Mouse (Mus musculus) midbrain, embryonic 16.5 days (tissue): Measurements from ENCODE around the gene Glis3. TPM values are rescaled to one million over a fixed set of nuclear protein-coding genes. Genes with fewer than 3 reads are reported as not detected.
A peak's percentile ranks its signal among the peaks of the same experiment; 100 is the strongest.

ENCODE experiments used
- ATAC-seq: fragments of 200-750 bp; cut with Nextera tagmentation; 2 replicates; pipeline ENCODE4 v1.8.0; 2017; ENCODE audit warnings: moderate TSS enrichment
- H3K27ac ChIP-seq: fragments of 300-500 bp; sonication (generic); 2 replicates; pipeline ENCODE4 v1.5.1; 2014; ENCODE audit warnings: mild to moderate bottlenecking, low read length, mixed read lengths
- H3K27me3 ChIP-seq: fragments of 300-500 bp; sonication (generic); 2 replicates; pipeline ENCODE4 v1.6.1; 2014; ENCODE audit warnings: low read depth, low read length, mixed read lengths; ENCODE audit not compliant: control insufficient read depth, insufficient read depth
- H3K36me3 ChIP-seq: fragments of 300-500 bp; sonication (generic); 2 replicates; pipeline ENCODE4 v1.6.1; 2014; ENCODE audit warnings: mild to moderate bottlenecking, low read length, moderate library complexity, mixed read lengths; ENCODE audit not compliant: control insufficient read depth, insufficient read depth
- H3K4me1 ChIP-seq: fragments of 300-500 bp; sonication (generic); 2 replicates; pipeline ENCODE4 v1.6.1; 2014; ENCODE audit warnings: mild to moderate bottlenecking, low read length, mixed read lengths; ENCODE audit not compliant: control insufficient read depth, insufficient read depth
- H3K4me2 ChIP-seq: fragments of 300-500 bp; sonication (generic); 2 replicates; pipeline ENCODE4 v1.6.1; 2014; ENCODE audit warnings: mild to moderate bottlenecking, low read length, mixed read lengths
- H3K4me3 ChIP-seq: fragments of 300-500 bp; sonication (generic); 2 replicates; pipeline ENCODE4 v1.5.1; 2014; ENCODE audit warnings: low read depth, mild to moderate bottlenecking, low read length, moderate library complexity, mixed read lengths
- H3K9ac ChIP-seq: fragments of 300-500 bp; sonication (generic); 2 replicates; pipeline ENCODE4 v1.6.1; 2014; ENCODE audit warnings: low read depth, low read length, mixed read lengths
- H3K9me3 ChIP-seq: fragments of 300-500 bp; sonication (generic); replicated peaks from 2 replicates; pipeline ENCODE4 v1.6.1; 2014; ENCODE audit warnings: mild to moderate bottlenecking, low read length, mixed read lengths; ENCODE audit not compliant: control insufficient read depth, poor library complexity, severe bottlenecking
- WGBS: fragments of 180-500 bp; shearing (Covaris S2); extraction: QIAGEN DNeasy Blood & Tissue Kit; methylation state at CpG from one replicate; pipeline ENCODE4 v1.1.7; 2014; 5-methylcytosine and 5-hydroxymethylcytosine counted together
- polyA plus RNA-seq: library from polyadenylated mRNA; unstranded; fragments of >200 nt; fragmentation: Nextera tagmentation; extraction: Ambion mirVana; gene quantifications from 2 replicates; pipeline ENCODE4 v1.2.1, GENCODE M21; 2015

Gene Glis3
- polyA plus RNA-seq, 1 experiment from 2014 or later: 2.7 TPM

DNA sequence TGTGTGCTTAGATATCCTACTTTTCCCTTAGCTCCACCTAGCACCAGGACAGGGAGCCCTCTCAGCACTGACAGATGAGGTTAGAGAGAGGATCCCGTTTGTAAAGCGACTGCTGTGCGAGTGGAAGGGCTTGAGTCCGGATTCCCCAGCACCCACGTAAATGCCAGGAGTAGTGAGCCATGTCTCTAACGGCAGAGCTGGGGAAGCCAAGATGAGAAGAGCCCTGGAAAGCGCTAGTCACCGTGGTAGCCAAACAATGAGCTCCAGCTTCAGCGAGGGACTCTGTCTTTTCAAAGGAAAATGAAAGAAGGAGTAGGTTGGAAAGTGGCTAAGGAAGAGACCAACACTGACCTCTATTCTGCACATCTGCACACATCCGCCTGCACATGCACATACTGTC lies 16.7 kb downstream of the Glis3 start:
- 48% methylated on average over 10 of the region's 10 CpGs for WGBS

DNA sequence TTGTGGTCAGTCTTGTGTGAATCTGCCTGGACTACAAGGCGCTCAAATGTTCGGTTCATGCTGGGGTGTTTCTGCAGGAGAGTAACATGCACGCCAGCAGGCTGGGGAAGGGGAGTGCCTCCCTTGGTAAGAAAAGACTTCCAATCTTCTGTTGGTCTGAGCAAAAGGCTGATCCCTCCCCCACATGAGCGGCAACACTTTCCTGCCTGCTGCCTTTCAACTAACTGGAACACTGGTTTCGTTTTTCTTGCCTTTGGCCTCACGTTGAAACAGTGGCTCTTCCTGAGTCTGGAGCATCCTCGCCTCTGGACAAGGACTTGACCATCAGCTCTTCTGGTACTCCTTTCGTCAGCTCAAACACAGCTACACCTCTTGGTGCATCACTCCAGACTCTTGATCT lies 17.4 kb downstream of the Glis3 start:
- 66% methylated on average over 8 of the region's 8 CpGs for WGBS

More for the DNA sequence above, 16.7 kb downstream of the Glis3 start:
- Histone ChIP-seq H3K36me3 (no peaks in the 10 kb centered on the region), H3K4me2 (no peak overlapping the region), H3K4me3 (no peak overlapping the region), H3K27me3 (no peaks in the 10 kb centered on the region), H3K27ac (no peak overlapping the region), H3K9me3 (no peaks in the 10 kb centered on the region), H3K9ac (no peak overlapping the region), H3K4me1 (no peaks in the 10 kb centered on the region)
- no peak for ATAC-seq

DNA sequence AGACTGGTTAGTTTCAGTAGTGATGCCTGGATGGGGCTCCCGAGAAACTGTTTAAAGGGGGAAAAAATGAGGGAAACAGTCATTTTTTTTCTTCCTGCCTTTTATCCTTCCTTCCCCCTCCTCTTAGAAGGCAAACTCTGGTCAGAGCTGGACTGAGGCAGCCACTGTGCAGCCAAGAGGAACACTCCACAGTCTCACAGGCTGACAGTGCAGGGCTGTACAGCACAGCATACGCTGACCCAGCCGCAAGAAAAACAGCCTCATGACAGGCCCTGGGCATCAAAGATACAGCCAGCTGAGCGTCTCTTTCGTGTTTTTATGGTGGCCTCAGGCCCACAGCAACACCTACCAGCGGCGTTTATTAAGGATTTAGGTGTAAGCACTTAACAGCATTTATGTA lies 19.0 kb downstream of the Glis3 start:
- Histone ChIP-seq H3K27ac (no peak overlapping the region), H3K4me3 (no peak overlapping the region), H3K27me3 (no peaks in the 10 kb centered on the region), H3K9ac (no peak overlapping the region), H3K4me2 (no peak overlapping the region), H3K36me3 (no peaks in the 10 kb centered on the region), H3K9me3 (no peaks in the 10 kb centered on the region), H3K4me1 (peaks cover 3% of the 10 kb centered on the region; the same call in 1 of the 2 replicates)
- ATAC-seq: no peak
- WGBS: 66% methylated on average over 7 of the region's 7 CpGs

More for the DNA sequence above, 17.4 kb downstream of the Glis3 start:
- Histone ChIP-seq H3K36me3 (no peaks in the 10 kb centered on the region), H3K4me2 (no peak overlapping the region), H3K9ac (no peak overlapping the region), H3K9me3 (no peaks in the 10 kb centered on the region), H3K4me1 (0 out of 2 replicates have a peak, but pooled peaks cover 2% of the 10 kb centered on the region), H3K27ac (no peak overlapping the region), H3K27me3 (no peaks in the 10 kb centered on the region), H3K4me3 (no peak overlapping the region)
- no peak for ATAC-seq

DNA sequence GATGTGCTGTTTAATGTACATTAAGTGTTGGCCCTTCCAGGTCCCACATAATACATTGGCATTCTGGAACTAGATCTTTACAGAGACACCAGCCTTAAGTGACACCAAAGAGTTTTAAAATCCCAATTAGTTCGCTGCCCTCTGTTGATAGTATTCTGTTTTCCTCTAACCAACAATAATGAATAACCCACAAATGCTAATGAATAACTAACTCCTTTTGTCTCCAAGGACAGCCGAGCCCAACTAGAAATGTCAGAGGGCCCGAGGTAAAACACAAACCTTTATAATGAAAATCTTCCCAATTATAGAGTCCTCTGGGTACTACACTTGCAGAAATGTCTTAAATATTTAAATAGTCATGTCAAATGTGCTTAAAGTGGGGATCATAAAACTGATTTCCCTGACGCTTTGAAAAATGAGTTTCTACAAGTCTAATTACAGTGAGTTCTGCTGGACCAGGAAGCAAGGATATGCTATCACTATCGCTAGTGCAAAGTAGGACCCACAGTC lies 22.1 kb downstream of the Glis3 start:
- no peaks in the 10 kb centered on the region for H3K36me3 ChIP-seq
- H3K27ac ChIP-seq: no peak overlapping the region
- peaks cover 3% of the 10 kb centered on the region; the same call in 1 of the 2 replicates for H3K4me1 ChIP-seq
- H3K9me3 ChIP-seq: no peaks in the 10 kb centered on the region
- H3K27me3 ChIP-seq: no peaks in the 10 kb centered on the region
- H3K4me2 ChIP-seq: no peak overlapping the region
- H3K9ac ChIP-seq: no peak overlapping the region
- WGBS: 56% methylated on average over 5 of the region's 5 CpGs
- H3K4me3 ChIP-seq: no peak overlapping the region
- peak; percentile 60; the same call in 1 of the 2 replicates for ATAC-seq

DNA sequence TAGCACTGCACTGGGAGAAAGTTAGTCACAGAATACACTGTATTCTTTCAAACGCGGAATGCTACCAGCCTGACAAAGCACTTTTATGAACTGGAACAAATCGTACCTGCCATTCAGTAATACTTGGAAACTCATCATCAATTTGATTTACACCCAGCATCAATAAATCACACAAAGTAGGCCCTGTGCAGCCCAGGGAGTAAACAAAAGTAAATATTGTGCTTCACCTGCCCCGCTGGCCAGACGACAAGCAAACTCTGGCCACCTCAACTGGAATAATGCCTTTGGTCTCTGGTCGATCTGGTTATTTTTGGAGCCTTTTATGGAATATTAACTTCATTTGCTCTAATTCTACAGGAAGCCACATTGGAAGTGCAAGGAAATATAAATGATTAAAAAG lies 23.0 kb downstream of the Glis3 start:
- Histone ChIP-seq H3K27me3 (no peaks in the 10 kb centered on the region), H3K9me3 (no peaks in the 10 kb centered on the region), H3K4me3 (no peak overlapping the region), H3K36me3 (no peaks in the 10 kb centered on the region), H3K9ac (no peak overlapping the region), H3K4me2 (no peak overlapping the region), H3K4me1 (peaks cover 3% of the 10 kb centered on the region; the same call in 1 of the 2 replicates), H3K27ac (no peak overlapping the region)
- WGBS: 76% methylated on average over 6 of the region's 6 CpGs
- no peak for ATAC-seq

DNA sequence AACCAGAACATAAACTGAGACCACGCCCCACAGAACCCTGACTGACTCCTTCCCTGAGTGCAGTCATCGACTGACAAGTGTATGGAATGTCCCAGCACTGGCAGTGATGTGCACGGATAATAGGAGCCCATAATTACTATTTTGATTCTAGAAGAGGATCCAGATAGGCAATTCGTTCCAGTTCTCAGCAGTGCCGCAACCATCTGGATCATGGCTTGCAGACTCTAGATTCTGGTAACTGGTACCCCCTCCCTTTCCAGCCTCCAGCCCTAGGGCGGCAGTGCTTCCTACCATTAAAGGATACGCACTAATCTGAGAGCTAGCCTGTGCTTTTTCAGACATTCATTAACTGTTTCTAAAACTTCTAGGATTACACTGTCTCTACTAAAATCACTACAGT lies 24.7 kb downstream of the Glis3 start:
- Histone ChIP-seq H3K4me1 (peaks cover 3% of the 10 kb centered on the region; the same call in 1 of the 2 replicates), H3K9me3 (no peaks in the 10 kb centered on the region), H3K27me3 (no peaks in the 10 kb centered on the region), H3K27ac (no peak overlapping the region), H3K9ac (no peak overlapping the region), H3K36me3 (no peaks in the 10 kb centered on the region), H3K4me3 (no peak overlapping the region), H3K4me2 (no peak overlapping the region)
- ATAC-seq: no peak
- WGBS: 78% methylated on average over 7 of the region's 7 CpGs

DNA sequence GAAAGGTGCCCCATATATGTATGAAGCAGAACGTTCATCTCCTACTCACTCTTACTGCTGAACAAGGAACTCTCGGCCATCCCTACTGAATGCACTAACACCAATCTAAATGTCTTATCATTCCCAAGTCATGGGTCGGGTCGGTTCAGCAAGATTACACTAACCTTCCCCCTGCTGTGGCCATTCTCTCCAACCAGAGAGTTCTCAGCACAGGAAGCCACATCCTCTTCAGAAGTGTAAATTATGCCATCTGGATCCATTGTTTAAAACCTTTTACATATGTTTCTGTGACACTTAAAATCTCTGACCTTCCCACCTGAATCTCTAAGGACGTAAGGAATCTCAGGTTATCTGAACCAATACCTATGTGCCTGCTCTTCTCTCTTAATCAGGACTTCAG lies 29.0 kb downstream of the Glis3 start:
- Histone ChIP-seq H3K27ac (no peak overlapping the region), H3K27me3 (no peaks in the 10 kb centered on the region), H3K4me1 (no peaks in the 10 kb centered on the region), H3K4me2 (no peak overlapping the region), H3K9me3 (no peaks in the 10 kb centered on the region), H3K36me3 (no peaks in the 10 kb centered on the region), H3K4me3 (no peak overlapping the region), H3K9ac (no peak overlapping the region)
- no peak for ATAC-seq
- 88% methylated on average over 5 of the region's 5 CpGs for WGBS

DNA sequence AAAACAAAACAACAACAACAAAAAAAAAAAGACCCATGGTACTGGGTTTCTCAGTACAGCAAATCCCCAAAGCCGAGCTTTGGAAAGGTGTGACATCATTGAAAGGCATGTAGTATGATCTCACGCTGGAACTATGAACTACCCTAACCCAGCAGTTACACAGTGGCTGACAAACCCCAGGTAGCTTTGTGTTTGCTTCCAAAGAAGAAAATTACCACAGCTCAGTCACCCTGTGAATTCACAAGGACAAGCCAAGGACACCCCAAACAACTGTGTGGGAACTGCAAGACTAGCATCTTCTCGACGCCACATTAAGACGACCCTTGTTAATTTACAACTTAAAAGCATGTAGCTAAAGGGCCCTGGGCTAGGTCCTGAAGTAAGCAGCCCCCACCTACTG lies 30.4 kb downstream of the Glis3 start:
- Histone ChIP-seq H3K36me3 (no peaks in the 10 kb centered on the region), H3K27ac (no peak overlapping the region)

DNA sequence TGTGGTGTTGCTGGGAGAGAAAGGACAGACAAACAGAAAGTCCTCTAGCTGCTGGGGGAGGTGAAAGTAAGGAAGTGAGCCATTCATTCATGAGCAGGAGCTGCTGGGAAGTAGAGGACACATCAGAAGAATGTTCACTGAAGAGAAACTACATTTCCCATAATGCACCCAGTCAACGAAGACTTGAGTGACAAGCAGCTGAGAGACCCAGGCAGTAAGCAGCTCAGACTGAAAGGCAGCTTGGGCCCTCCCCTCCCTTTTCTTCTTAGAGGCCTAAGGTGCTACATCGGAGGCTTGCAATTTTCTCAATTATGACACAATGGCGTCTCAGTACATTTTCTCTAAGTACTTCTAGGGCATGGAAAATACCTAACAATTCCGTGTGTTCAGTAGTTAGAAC lies 31.0 kb downstream of the Glis3 start:
- Histone ChIP-seq H3K4me1 (no peaks in the 10 kb centered on the region), H3K9me3 (no peaks in the 10 kb centered on the region), H3K27me3 (no peaks in the 10 kb centered on the region), H3K4me3 (no peak overlapping the region), H3K36me3 (no peaks in the 10 kb centered on the region), H3K4me2 (no peak overlapping the region), H3K9ac (no peak overlapping the region), H3K27ac (no peak overlapping the region)
- 56% methylated on average over 4 of the region's 4 CpGs for WGBS
- ATAC-seq: no peak

More for the DNA sequence above, 30.4 kb downstream of the Glis3 start:
- WGBS: 75% methylated on average over 5 of the region's 5 CpGs
- Histone ChIP-seq H3K9me3 (no peaks in the 10 kb centered on the region), H3K4me3 (no peak overlapping the region), H3K4me1 (no peaks in the 10 kb centered on the region), H3K4me2 (no peak overlapping the region), H3K9ac (no peak overlapping the region), H3K27me3 (no peaks in the 10 kb centered on the region)
- ATAC-seq: no peak
